Mouse (Mus musculus): ENCODE results near the gene Cpt1c. TPM values are rescaled to one million over a fixed set of nuclear protein-coding genes. Genes with fewer than 3 reads are reported as not detected.

Gene Cpt1c
- polyA plus RNA-seq, 1 experiment from 2014 or later, result 52.2 TPM

DNA sequence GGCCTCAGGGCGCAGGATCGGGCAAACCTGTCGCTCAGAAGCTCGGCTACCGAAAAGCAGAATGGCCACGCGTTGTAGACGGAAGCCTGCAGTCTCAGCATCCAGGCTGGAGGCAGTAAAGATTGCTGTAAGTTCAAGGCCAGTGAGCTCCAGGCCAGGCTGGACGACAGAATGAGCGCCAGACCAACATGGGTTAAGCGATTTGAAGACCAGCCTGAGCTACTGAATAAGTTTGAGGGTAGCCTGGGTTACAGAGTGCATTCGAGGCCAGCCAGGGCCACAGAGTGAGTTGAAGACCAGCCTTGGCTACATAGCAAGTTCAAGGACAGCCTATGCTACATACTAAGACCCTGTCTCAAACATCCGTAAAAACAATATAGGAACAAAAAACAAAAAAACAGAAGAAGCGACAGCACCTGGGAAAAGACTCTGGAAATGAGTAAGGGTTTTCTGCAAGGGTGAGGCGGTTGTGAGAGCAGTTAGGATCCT, 23.3 kb upstream of the Cpt1c start:
- H3K27me3 ChIP-seq, result no peaks in the 10 kb centered on the region
- 3% methylated on average over 15 of the region's 15 CpGs for WGBS
- no peaks in the 10 kb centered on the region for H3K9me3 ChIP-seq
- H3K4me3 ChIP-seq, result peak overlapping the region; percentile 63
- H3K4me1 ChIP-seq (replicated peaks), result peaks cover 35% of the 10 kb centered on the region
- H3K27ac ChIP-seq, result peak overlapping the region; percentile 87
- peak overlapping the region; percentile 90 for H3K4me2 ChIP-seq
- H3K9ac ChIP-seq, result peak overlapping the region; percentile 87
- no peak; the same call in 1 of the 2 replicates for ATAC-seq (ENCODE audit: low FRiP score)
- H3K36me3 ChIP-seq, result peaks cover 41% of the 10 kb centered on the region

DNA sequence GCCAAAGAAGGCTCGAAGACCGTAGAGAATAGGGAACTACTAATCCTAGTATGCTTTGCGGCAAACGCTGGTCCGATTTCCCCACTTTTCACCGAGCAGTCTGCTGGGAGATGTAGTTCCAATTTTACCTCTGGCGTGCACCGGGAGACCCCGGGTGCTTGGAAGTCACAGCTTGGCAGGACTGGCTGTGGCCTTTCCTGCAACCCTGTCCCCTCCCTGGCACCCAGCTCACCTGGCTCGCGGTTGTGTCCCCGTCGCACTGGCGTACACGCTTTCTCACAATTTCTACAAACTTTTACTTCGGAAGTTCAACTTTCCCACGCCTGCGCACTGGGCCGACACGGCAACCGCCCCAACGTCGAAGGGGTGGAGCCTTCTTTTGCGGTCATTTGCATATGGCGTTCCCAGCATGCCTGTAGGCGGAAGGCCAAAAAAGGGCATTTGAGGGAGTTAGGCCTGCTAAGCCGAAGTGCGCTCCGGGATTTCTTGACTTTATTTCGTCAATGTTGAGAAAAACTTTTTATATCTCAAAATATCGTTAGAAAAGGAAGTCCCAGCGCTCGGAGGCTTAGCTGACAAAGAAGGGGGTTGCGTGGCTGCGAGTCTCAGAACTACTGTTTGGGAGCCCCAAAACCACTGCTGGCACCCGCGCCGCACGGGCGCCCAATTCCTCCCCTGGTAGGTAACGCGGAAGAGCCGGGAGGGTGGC, 22.7 kb upstream of the Cpt1c start, which contains the start of gene Irf3:
Gene Irf3, plus strand, starts transcription at position 418 of the 709 bp plus-strand sequence.
- Histone ChIP-seq H3K4me3 (peak within 1 kb of the TSS; percentile 63), H3K27me3 (no peaks in the 10 kb centered on the region), H3K27ac (peak within 1 kb of the TSS; percentile 87), H3K36me3 (peaks cover 38% of the 10 kb centered on the region), H3K9me3 (no peaks in the 10 kb centered on the region), H3K9ac (peak within 1 kb of the TSS; percentile 87), H3K4me1 (replicated peaks) (peaks cover 35% of the 10 kb centered on the region), H3K4me2 (peak within 1 kb of the TSS; percentile 90)
- peak; percentile 88 for ATAC-seq (ENCODE audit: low FRiP score)
- under 1% methylated on average over 43 of the region's 43 CpGs for WGBS

DNA sequence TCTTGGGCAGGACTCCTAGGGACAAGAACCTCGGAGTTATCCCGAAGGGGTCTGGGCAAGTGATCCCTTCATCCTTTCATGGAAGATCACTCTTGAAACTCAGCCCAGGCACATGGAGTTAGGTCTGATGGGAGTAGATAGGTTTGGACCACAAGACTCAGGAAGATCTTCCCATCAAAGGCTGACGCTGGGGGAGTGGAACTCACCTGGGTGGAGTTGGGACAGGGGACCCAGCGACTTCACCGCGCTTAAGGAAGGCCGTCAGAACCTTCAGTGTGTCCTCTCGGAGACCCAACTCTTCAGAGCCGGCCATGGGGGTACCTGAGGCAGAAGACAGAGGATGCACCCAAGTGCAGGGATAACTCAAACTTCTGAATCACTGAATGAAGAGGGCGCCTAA, 22.0 kb upstream of the Cpt1c start:
- ATAC-seq (ENCODE audit: low FRiP score), result no peak
- H3K27ac ChIP-seq, result no peak overlapping the region
- no peaks in the 10 kb centered on the region for H3K27me3 ChIP-seq

DNA sequence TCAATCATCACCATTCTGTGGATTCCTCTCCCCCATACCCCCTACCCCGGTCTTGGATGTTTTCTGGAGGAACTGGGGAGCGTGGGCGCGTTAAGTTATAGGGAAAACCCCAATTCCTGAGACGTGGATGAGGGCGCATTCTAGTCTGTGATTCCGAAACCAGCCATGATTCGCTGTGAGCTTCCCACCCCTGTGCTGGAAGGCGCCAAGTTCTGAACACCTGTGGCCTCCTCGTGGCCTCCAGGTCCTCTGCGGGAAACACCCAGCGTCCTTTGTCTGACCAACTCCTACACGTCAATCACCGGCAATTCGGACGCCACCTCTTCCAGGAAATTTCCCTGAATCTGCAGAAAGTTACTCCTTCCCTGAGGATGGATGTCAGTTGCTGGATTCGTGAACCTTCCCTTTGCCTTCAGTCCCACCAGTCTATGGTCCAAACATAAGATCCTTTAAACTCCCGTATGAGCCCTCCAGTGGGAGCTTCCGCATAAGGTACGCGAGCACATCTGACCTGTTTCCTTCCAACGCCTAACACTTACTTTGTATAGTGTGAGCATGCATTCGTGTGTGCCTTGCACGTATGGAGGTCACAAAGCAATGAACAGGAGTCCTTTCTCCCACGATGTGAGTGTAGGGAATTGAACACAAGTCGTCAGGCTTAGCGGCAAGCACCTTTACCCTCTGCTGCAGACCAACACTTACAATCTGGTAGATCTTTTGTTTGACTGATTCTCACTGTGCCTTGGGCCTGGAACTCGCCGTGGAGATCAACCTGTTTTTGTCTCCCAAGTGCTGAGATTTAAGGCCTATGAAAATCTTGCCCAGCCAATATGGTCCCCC, 12.4 kb upstream of the Cpt1c start:
- ATAC-seq (ENCODE audit: low FRiP score), result no peak; the same call in 1 of the 2 replicates
- peak overlapping the region; percentile 80 for H3K9ac ChIP-seq
- H3K4me1 ChIP-seq (replicated peaks), result peaks cover 48% of the 10 kb centered on the region
- peak overlapping the region; percentile 73 for H3K4me2 ChIP-seq
- H3K4me3 ChIP-seq, result peak overlapping the region; percentile 94
- no peaks in the 10 kb centered on the region for H3K9me3 ChIP-seq
- H3K36me3 ChIP-seq, result peaks cover 18% of the 10 kb centered on the region
- peak overlapping the region; percentile 93 for H3K27ac ChIP-seq
- no peaks in the 10 kb centered on the region for H3K27me3 ChIP-seq
- WGBS, result under 1% methylated on average over 29 of the region's 29 CpGs

More for the DNA sequence above, 22.0 kb upstream of the Cpt1c start:
- Histone ChIP-seq H3K36me3 (peaks cover 36% of the 10 kb centered on the region), H3K9ac (peak overlapping the region; percentile 65), H3K4me2 (peak overlapping the region; percentile 90), H3K4me1 (replicated peaks) (peaks cover 35% of the 10 kb centered on the region), H3K9me3 (no peaks in the 10 kb centered on the region), H3K4me3 (peak overlapping the region; percentile 63)
- 16% methylated on average over 10 of the region's 10 CpGs for WGBS

DNA sequence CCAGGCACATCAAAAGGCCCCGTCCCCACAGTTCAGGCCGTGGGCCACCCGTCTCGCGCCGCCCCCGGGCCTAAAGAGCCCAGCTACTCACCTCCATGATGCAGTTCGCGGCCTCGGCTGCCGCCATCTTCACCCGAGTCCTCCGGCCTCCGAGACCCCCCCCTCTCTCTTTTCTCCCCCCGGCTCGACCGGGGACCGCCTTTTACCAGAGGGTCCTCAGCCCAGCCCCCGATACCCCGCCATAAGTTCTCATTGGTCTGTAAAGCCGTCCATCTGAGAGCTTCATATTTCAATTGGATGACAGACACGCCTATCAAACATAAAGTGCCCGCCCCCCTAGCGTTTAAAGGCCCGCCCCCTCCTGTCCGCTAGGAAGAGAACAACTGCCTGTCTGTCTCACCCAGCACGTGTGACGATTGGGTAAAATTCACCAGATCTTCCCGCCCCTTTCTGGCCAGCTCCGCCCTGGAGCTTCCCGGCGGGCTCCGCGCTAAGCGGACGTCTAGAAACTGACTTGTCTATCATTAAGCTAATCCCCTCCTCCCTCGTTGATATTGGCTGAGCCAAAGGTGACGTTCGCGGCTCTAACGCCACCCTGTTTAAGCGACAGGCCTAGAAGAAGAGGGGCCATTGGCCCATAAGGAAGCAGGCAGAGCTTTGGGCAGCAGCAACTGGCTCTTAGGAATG, 11.7 kb upstream of the Cpt1c start, which contains the start of gene Prmt1:
Gene Prmt1, minus strand, starts transcription at position 377 of the 687 bp plus-strand sequence.
- Histone ChIP-seq H3K4me3 (peak within 1 kb of the TSS; percentile 94), H3K4me1 (replicated peaks) (peaks cover 48% of the 10 kb centered on the region), H3K4me2 (peak within 1 kb of the TSS; percentile 73), H3K9me3 (no peaks in the 10 kb centered on the region), H3K27me3 (no peaks in the 10 kb centered on the region), H3K36me3 (peaks cover 20% of the 10 kb centered on the region), H3K9ac (peak within 1 kb of the TSS; percentile 98), H3K27ac (peak within 1 kb of the TSS; percentile 97)
- WGBS, result under 1% methylated on average over 42 of the region's 42 CpGs
- peak; percentile 97 for ATAC-seq (ENCODE audit: low FRiP score)

DNA sequence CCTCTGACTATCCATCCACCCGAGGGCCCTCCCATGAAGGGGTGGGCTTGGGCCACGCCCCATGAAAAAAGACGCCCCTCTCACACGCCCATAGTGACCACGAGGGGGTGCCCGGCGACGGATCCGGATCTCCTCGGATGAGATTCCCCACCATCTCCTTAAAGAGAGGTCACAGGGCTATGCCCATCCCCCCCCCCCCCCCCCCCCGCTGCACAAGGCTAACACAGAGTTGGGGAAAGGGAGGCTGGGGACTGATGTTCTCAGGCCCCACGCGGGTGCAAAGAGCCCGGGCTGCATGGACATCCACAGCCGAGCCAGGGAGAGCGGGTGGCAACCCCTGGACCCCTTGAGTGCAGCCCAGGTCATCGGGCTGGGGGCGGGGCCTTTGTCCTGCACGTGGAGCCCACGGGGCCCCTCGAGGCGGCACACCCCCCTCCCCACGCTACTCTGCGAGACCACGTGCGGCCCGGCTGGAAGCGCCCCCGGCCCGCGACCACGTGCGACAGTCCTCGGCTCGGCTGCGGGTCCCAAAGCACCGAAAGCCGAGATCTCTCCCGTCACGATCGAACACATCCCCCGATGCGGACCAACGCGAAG, 11.0 kb upstream of the Cpt1c start:
- ATAC-seq (ENCODE audit: low FRiP score), result no peak; the same call in 1 of the 2 replicates
- Histone ChIP-seq H3K27me3 (no peaks in the 10 kb centered on the region), H3K9me3 (no peaks in the 10 kb centered on the region), H3K36me3 (peaks cover 24% of the 10 kb centered on the region), H3K9ac (peak overlapping the region; percentile 98), H3K27ac (peak overlapping the region; percentile 97), H3K4me2 (peak overlapping the region; percentile 73), H3K4me3 (peak overlapping the region; percentile 94), H3K4me1 (replicated peaks) (peaks cover 48% of the 10 kb centered on the region)
- WGBS, result under 1% methylated on average over 44 of the region's 45 CpGs

DNA sequence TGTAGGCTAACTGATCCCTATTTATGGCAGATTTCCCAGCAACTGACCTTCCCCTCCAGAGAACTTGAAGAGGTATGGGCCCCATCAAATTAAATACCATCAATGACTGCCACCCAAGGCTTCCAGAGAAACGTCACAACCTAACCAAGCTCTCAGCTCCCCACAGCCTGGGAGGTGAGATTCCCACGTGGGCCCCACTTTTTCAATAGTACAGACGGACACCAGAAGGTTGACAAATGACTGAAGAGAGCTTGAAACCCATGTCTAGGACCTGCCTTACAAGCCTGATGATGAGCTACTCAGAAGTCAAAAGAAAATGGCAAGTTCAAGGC, 10.1 kb upstream of the Cpt1c start:
- 37% methylated on average over 3 of the region's 3 CpGs for WGBS
- Histone ChIP-seq H3K36me3 (peaks cover 33% of the 10 kb centered on the region), H3K9ac (peak overlapping the region; percentile 98), H3K4me3 (peak overlapping the region; percentile 94), H3K4me2 (peak overlapping the region; percentile 73), H3K4me1 (replicated peaks) (peaks cover 45% of the 10 kb centered on the region), H3K27ac (peak overlapping the region; percentile 97; the same call in 1 of the 2 replicates), H3K27me3 (no peaks in the 10 kb centered on the region), H3K9me3 (no peaks in the 10 kb centered on the region)
- ATAC-seq (ENCODE audit: low FRiP score), result no peak

GRCm38 (mm10) chr7:44983944-44984832, 9.5 kb upstream of the Cpt1c start:
- peak overlapping the region; percentile 58 for H3K27ac ChIP-seq
- peak overlapping the region; percentile 73 for H3K4me2 ChIP-seq
- H3K27me3 ChIP-seq, result no peaks in the 10 kb centered on the region
- H3K9me3 ChIP-seq, result no peaks in the 10 kb centered on the region
- no peak for ATAC-seq (ENCODE audit: low FRiP score)
- H3K9ac ChIP-seq, result peak overlapping the region; percentile 98
- H3K36me3 ChIP-seq, result peaks cover 40% of the 10 kb centered on the region
- WGBS, result 75% methylated on average over 7 of the region's 7 CpGs
- H3K4me3 ChIP-seq, result peak overlapping the region; percentile 94
- H3K4me1 ChIP-seq (replicated peaks), result peaks cover 42% of the 10 kb centered on the region

DNA sequence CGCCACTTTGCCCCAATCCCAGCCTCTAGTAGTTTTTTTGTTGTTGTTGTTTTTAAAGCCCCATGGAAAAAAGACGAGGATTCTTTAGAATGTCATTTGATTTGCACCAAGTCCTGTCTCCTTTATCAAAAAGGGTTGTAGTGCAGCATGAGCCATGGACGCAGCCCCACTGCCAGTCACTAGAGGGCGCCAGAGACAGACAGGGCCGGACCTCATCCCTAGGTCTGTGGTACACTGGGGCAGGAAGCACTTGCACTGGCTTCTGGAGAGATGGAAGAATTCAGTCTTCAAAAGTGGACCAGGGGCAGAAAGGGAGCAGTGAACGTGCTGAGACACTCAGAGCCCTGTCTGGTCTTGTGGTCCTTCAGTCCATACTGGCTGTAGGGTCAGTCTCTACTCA, 8.4 kb upstream of the Cpt1c start:
- Histone ChIP-seq H3K4me1 (replicated peaks) (peaks cover 33% of the 10 kb centered on the region), H3K36me3 (peaks cover 51% of the 10 kb centered on the region), H3K27me3 (no peaks in the 10 kb centered on the region), H3K9ac (no peak overlapping the region), H3K4me3 (no peak overlapping the region), H3K4me2 (no peak overlapping the region), H3K27ac (peak overlapping the region; percentile 58; the same call in 1 of the 2 replicates), H3K9me3 (no peaks in the 10 kb centered on the region)
- ATAC-seq (ENCODE audit: low FRiP score), result no peak
- WGBS, result 36% methylated on average over 6 of the region's 6 CpGs

DNA sequence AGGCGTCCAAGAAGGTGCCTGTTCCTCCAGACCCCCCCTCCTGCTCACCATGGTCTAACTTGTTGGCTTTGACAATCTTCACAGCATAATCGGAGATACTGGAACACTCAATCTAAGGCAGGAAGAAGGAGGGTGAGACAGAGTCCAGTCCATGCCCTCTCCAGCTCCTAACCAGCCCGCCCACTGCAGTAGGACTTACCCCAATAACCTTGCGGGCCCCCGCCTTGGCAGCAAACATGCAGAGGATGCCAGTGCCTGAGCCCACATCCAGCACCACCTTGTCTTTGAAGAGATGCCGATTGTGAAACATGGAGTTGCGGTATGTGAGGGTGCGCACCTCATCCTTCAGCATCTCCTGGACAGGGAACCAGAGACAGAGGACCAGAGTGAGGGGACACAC, 6.9 kb upstream of the Cpt1c start:
- Histone ChIP-seq H3K4me1 (replicated peaks) (peaks cover 25% of the 10 kb centered on the region), H3K4me2 (no peak overlapping the region)

DNA sequence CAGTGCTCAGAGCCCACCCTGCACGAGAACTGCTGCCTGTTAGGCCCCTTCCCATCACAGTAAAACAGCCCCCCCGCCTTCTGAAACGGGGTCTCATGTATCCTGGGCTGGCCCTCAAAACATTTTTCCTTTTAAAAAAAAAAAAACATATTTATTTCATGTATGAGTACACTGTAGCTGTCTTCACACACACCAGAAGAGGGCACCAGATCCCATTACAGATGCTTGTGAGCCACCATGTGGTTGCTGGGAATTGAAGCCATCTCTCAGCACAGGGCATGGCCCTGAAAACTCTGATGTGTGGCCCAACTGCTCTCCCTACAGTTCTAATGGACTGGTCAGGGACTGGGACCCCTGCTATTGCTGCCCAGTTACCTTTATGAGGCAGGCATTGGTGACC, 3.6 kb upstream of the Cpt1c start:
- Histone ChIP-seq H3K4me2 (no peak overlapping the region), H3K27ac (no peak overlapping the region), H3K4me3 (no peak overlapping the region), H3K9me3 (no peaks in the 10 kb centered on the region), H3K36me3 (peaks cover 75% of the 10 kb centered on the region), H3K4me1 (replicated peaks) (peaks cover 18% of the 10 kb centered on the region), H3K27me3 (no peaks in the 10 kb centered on the region), H3K9ac (no peak overlapping the region)
- no peak for ATAC-seq (ENCODE audit: low FRiP score)
- 91% methylated on average over 3 of the region's 3 CpGs for WGBS

More for the DNA sequence above, 6.9 kb upstream of the Cpt1c start:
- Histone ChIP-seq H3K9ac (no peak overlapping the region), H3K27ac (no peak overlapping the region), H3K27me3 (no peaks in the 10 kb centered on the region), H3K9me3 (no peaks in the 10 kb centered on the region), H3K4me3 (no peak overlapping the region), H3K36me3 (peaks cover 66% of the 10 kb centered on the region)
- ATAC-seq (ENCODE audit: low FRiP score), result no peak
- WGBS, result 96% methylated on average over 8 of the region's 8 CpGs

All from hindbrain, embryonic 13.5 days (tissue).